Mouse (Mus musculus) duodenum, adult 2 months (tissue): Measurements from ENCODE around the gene Hhatl. TPM values are rescaled to one million over a fixed set of nuclear protein-coding genes. Genes with fewer than 3 reads are reported as not detected.

Source experiments
- polyA plus RNA-seq: library from polyadenylated mRNA; depleted of rRNA; stranded (reverse); fragments of >200 nt; gene quantifications from 2 replicates; pipeline ENCODE4 v1.2.3, GENCODE M21; 2012; ENCODE audit warnings: low replicate concordance; rRNA removed

Gene Hhatl
- 6.4 and 7.4 TPM in 2 replicates for polyA plus RNA-seq

GRCm38 (mm10) chr9:121791757-121792521, at the start of gene Hhatl:
Gene Hhatl (minus strand): TSS chr9:121792507.

GRCm38 (mm10) chr9:121838829-121839621, 46.7 kb upstream of the Hhatl start, which contains the start of gene Ccdc13:
Gene Ccdc13 (minus strand): TSS chr9:121839461.

GRCm38 (mm10) chr9:121777484-121778065, 14.7 kb downstream of the Hhatl start, which contains the start of gene Klhl40:
Gene Klhl40 (plus strand): TSS chr9:121777607.

GRCm38 (mm10) chr9:121759091-121760081, 32.9 kb downstream of the Hhatl start, which contains the start of gene Zfp651:
Gene Zfp651 (plus strand): TSS chr9:121759330.

Other genes starting within 250 kb of the Hhatl start
- gene Lyzl4, start 150.4 kb downstream of the Hhatl start, polyA plus RNA-seq = 0.19 TPM in 1 of 2 replicates, not detected in the other
- 47.6 and 112 TPM in 2 replicates for gene Vipr1, start 149.8 kb downstream of the Hhatl start, polyA plus RNA-seq
- gene Sec22c, start 87.0 kb downstream of the Hhatl start, polyA plus RNA-seq = 26.9 and 64.4 TPM in 2 replicates
- gene Ss18l2, start 82.2 kb downstream of the Hhatl start, polyA plus RNA-seq = 10.8 and 21.9 TPM in 2 replicates
- gene Nktr, start 73.3 kb downstream of the Hhatl start, polyA plus RNA-seq = 15.7 and 24.4 TPM in 2 replicates
- gene Zfp651, start 33.2 kb downstream of the Hhatl start, polyA plus RNA-seq = 7.4 and 9.3 TPM in 2 replicates
- gene Klhl40, start 14.9 kb downstream of the Hhatl start, polyA plus RNA-seq = 0.04 TPM in 1 of 2 replicates, not detected in the other
- 0.09 TPM in 1 of 2 replicates, not detected in the other for gene Ccdc13, start 47.0 kb upstream of the Hhatl start, polyA plus RNA-seq
- gene Higd1a, start 65.9 kb upstream of the Hhatl start, polyA plus RNA-seq = 5.6 and 14.9 TPM in 2 replicates
- gene Ackr2, start 105.8 kb upstream of the Hhatl start, polyA plus RNA-seq = 0.29 and 0.72 TPM in 2 replicates
- not detected in 2 replicates for gene Cyp8b1, start 123.8 kb upstream of the Hhatl start, polyA plus RNA-seq
- gene Fam198a, start 158.5 kb upstream of the Hhatl start, polyA plus RNA-seq = 0.14 and 0.47 TPM in 2 replicates
- gene Pomgnt2, start 204.6 kb upstream of the Hhatl start, polyA plus RNA-seq = 9.2 and 10.8 TPM in 2 replicates